Mouse (Mus musculus): ENCODE measurements around the gene 1700010B08Rik. TPM values are rescaled to one million over a fixed set of nuclear protein-coding genes. Genes with fewer than 3 reads are reported as not detected.

1700010B08Rik gene
- polyA plus RNA-seq, 1 experiment from 2014 or later = not detected

GRCm38 (mm10) chr2:173734426-173734825 is 15.2 kb downstream of the 1700010B08Rik start:
- Histone ChIP-seq H3K4me2 (replicated peaks) (no peak overlapping the region), H3K27me3 (ENCODE audit: control insufficient read depth, insufficient read depth, low read length) (no peaks in the 10 kb centered on the region), H3K36me3 (replicated peaks; ENCODE audit: control insufficient read depth, insufficient read depth) (0 out of 2 replicates have a peak, but pooled peaks cover 3% of the 10 kb centered on the region), H3K9me3 (ENCODE audit: control insufficient read depth, low read length) (no peaks in the 10 kb centered on the region), H3K27ac (no peak overlapping the region), H3K4me3 (replicated peaks; ENCODE audit: low read length) (no peak overlapping the region), H3K4me1 (replicated peaks; ENCODE audit: control insufficient read depth, insufficient read depth, low read length) (peaks cover 16% of the 10 kb centered on the region), H3K9ac (no peak overlapping the region)
- 76% methylated on average over 2 of the region's 2 CpGs for whole genome bisulfite sequencing
- DNase-seq (ENCODE audit: low spot score) (no peak), ATAC-seq (ENCODE audit: low FRiP score) (no peak)

GRCm38 (mm10) chr2:173737222-173737989 is 18.2 kb downstream of the 1700010B08Rik start, which contains the start of gene Vapb:
Gene Vapb (plus strand): TSS chr2:173737511.
- Histone ChIP-seq H3K9ac (peak within 1 kb of the TSS; percentile 78), H3K4me1 (replicated peaks; ENCODE audit: control insufficient read depth, insufficient read depth, low read length) (peaks cover 18% of the 10 kb centered on the region), H3K36me3 (replicated peaks; ENCODE audit: control insufficient read depth, insufficient read depth) (0 out of 2 replicates have a peak, but pooled peaks cover 3% of the 10 kb centered on the region), H3K9me3 (ENCODE audit: control insufficient read depth, low read length) (no peaks in the 10 kb centered on the region), H3K4me3 (replicated peaks; ENCODE audit: low read length) (peak within 1 kb of the TSS; percentile 69), H3K27me3 (ENCODE audit: control insufficient read depth, insufficient read depth, low read length) (no peaks in the 10 kb centered on the region), H3K4me2 (replicated peaks) (peak within 1 kb of the TSS; percentile 74), H3K27ac (peak within 1 kb of the TSS; percentile 82)
- ATAC-seq (ENCODE audit: low FRiP score) = peak; percentile 97
- WGBS = 2% methylated on average over 70 of the region's 70 CpGs
- DNase-seq (ENCODE audit: low spot score) = peak; percentile 100

- H3K4me2 ChIP-seq (replicated peaks) = peak overlapping the region; percentile 74
- H3K9ac ChIP-seq = peak overlapping the region; percentile 78
- WGBS = 87% methylated on average over 9 of the region's 9 CpGs
- no peak for DNase-seq (ENCODE audit: low spot score)
- H3K4me1 ChIP-seq (replicated peaks; ENCODE audit: control insufficient read depth, insufficient read depth, low read length) = peaks cover 18% of the 10 kb centered on the region
- ATAC-seq (ENCODE audit: low FRiP score) = no peak
- peak overlapping the region; percentile 69 for H3K4me3 ChIP-seq (replicated peaks; ENCODE audit: low read length)
- H3K27ac ChIP-seq = no peak overlapping the region
- H3K36me3 ChIP-seq (replicated peaks; ENCODE audit: control insufficient read depth, insufficient read depth) = 0 out of 2 replicates have a peak, but pooled peaks cover 3% of the 10 kb centered on the region
- no peaks in the 10 kb centered on the region for H3K27me3 ChIP-seq (ENCODE audit: control insufficient read depth, insufficient read depth, low read length)
- no peaks in the 10 kb centered on the region for H3K9me3 ChIP-seq (ENCODE audit: control insufficient read depth, low read length)
Observed at GRCm38 (mm10) chr2:173738232-173738631, 19.0 kb downstream of the 1700010B08Rik start.

GRCm38 (mm10) chr2:173739107-173739506 is 19.9 kb downstream of the 1700010B08Rik start:
- peaks cover 18% of the 10 kb centered on the region for H3K4me1 ChIP-seq (replicated peaks; ENCODE audit: control insufficient read depth, insufficient read depth, low read length)
- ATAC-seq (ENCODE audit: low FRiP score) (no peak), DNase-seq (ENCODE audit: low spot score) (no peak)
- no peak overlapping the region for H3K9ac ChIP-seq
- H3K27me3 ChIP-seq (ENCODE audit: control insufficient read depth, insufficient read depth, low read length) = no peaks in the 10 kb centered on the region
- no peak overlapping the region for H3K27ac ChIP-seq
- no peak overlapping the region for H3K4me3 ChIP-seq (replicated peaks; ENCODE audit: low read length)
- H3K4me2 ChIP-seq (replicated peaks) = no peak overlapping the region
- WGBS = 86% methylated on average over 7 of the region's 7 CpGs
- no peaks in the 10 kb centered on the region for H3K9me3 ChIP-seq (ENCODE audit: control insufficient read depth, low read length)
- 0 out of 2 replicates have a peak, but pooled peaks cover 3% of the 10 kb centered on the region for H3K36me3 ChIP-seq (replicated peaks; ENCODE audit: control insufficient read depth, insufficient read depth)

GRCm38 (mm10) chr2:173742090-173742489 is 22.9 kb downstream of the 1700010B08Rik start:
- DNase-seq (ENCODE audit: low spot score) (no peak), ATAC-seq (ENCODE audit: low FRiP score) (no peak)
- Histone ChIP-seq H3K4me1 (replicated peaks; ENCODE audit: control insufficient read depth, insufficient read depth, low read length) (peaks cover 18% of the 10 kb centered on the region), H3K27me3 (ENCODE audit: control insufficient read depth, insufficient read depth, low read length) (no peaks in the 10 kb centered on the region), H3K27ac (no peak overlapping the region), H3K4me2 (replicated peaks) (no peak overlapping the region), H3K9me3 (ENCODE audit: control insufficient read depth, low read length) (peaks cover 11% of the 10 kb centered on the region; the same call in 1 of the 2 replicates), H3K36me3 (replicated peaks; ENCODE audit: control insufficient read depth, insufficient read depth) (0 out of 2 replicates have a peak, but pooled peaks cover 3% of the 10 kb centered on the region), H3K4me3 (replicated peaks; ENCODE audit: low read length) (no peak overlapping the region), H3K9ac (no peak overlapping the region)
- WGBS = 73% methylated on average over 13 of the region's 13 CpGs

GRCm38 (mm10) chr2:173742744-173743143 is 23.5 kb downstream of the 1700010B08Rik start:
- no peak overlapping the region for H3K9ac ChIP-seq
- H3K4me1 ChIP-seq (replicated peaks; ENCODE audit: control insufficient read depth, insufficient read depth, low read length) = peaks cover 18% of the 10 kb centered on the region
- H3K36me3 ChIP-seq (replicated peaks; ENCODE audit: control insufficient read depth, insufficient read depth) = 0 out of 2 replicates have a peak, but pooled peaks cover 3% of the 10 kb centered on the region
- H3K9me3 ChIP-seq (ENCODE audit: control insufficient read depth, low read length) = peaks cover 13% of the 10 kb centered on the region; the same call in 1 of the 2 replicates
- DNase-seq (ENCODE audit: low spot score) = no peak
- no peak overlapping the region for H3K4me3 ChIP-seq (replicated peaks; ENCODE audit: low read length)
- H3K27ac ChIP-seq = no peak overlapping the region
- ATAC-seq (ENCODE audit: low FRiP score) = no peak
- H3K27me3 ChIP-seq (ENCODE audit: control insufficient read depth, insufficient read depth, low read length) = no peaks in the 10 kb centered on the region
- no peak overlapping the region for H3K4me2 ChIP-seq (replicated peaks)
- 81% methylated on average over 9 of the region's 9 CpGs for WGBS

- Histone ChIP-seq H3K27ac (no peak overlapping the region), H3K4me2 (replicated peaks) (no peak overlapping the region), H3K27me3 (ENCODE audit: control insufficient read depth, insufficient read depth, low read length) (no peaks in the 10 kb centered on the region), H3K9me3 (ENCODE audit: control insufficient read depth, low read length) (peaks cover 13% of the 10 kb centered on the region; the same call in 1 of the 2 replicates), H3K9ac (no peak overlapping the region), H3K36me3 (replicated peaks; ENCODE audit: control insufficient read depth, insufficient read depth) (no peaks in the 10 kb centered on the region), H3K4me1 (replicated peaks; ENCODE audit: control insufficient read depth, insufficient read depth, low read length) (peaks cover 9% of the 10 kb centered on the region; the same call in 1 of the 2 replicates), H3K4me3 (replicated peaks; ENCODE audit: low read length) (no peak overlapping the region)
- ATAC-seq (ENCODE audit: low FRiP score) (no peak), DNase-seq (ENCODE audit: low spot score) (no peak)
- WGBS = 91% methylated on average over 7 of the region's 7 CpGs
Observed at GRCm38 (mm10) chr2:173744070-173744815, 25.0 kb downstream of the 1700010B08Rik start.

GRCm38 (mm10) chr2:173748961-173749659 is 29.9 kb downstream of the 1700010B08Rik start:
- Histone ChIP-seq H3K27ac (no peak overlapping the region), H3K4me2 (replicated peaks) (no peak overlapping the region), H3K4me3 (replicated peaks; ENCODE audit: low read length) (no peak overlapping the region), H3K36me3 (replicated peaks; ENCODE audit: control insufficient read depth, insufficient read depth) (no peaks in the 10 kb centered on the region), H3K9ac (no peak overlapping the region), H3K27me3 (ENCODE audit: control insufficient read depth, insufficient read depth, low read length) (no peaks in the 10 kb centered on the region), H3K9me3 (ENCODE audit: control insufficient read depth, low read length) (peaks cover 13% of the 10 kb centered on the region; the same call in 1 of the 2 replicates), H3K4me1 (replicated peaks; ENCODE audit: control insufficient read depth, insufficient read depth, low read length) (no peaks in the 10 kb centered on the region)
- no peak for ATAC-seq (ENCODE audit: low FRiP score)
- 91% methylated on average over 2 of the region's 2 CpGs for WGBS
- DNase-seq (ENCODE audit: low spot score) = no peak

All from hindbrain, embryonic 14.5 days (tissue).